Mouse (Mus musculus): ENCODE measurements around the gene Ten1. TPM values are rescaled to one million over a fixed set of nuclear protein-coding genes. Genes with fewer than 3 reads are reported as not detected.
A peak's percentile ranks its signal among the peaks of the same experiment; 100 is the strongest.

Ten1 gene
- polyA plus RNA-seq, 1 experiment from 2014 or later: 22.8 TPM

- no peaks in the 10 kb centered on the region for H3K27me3 ChIP-seq (ENCODE audit: insufficient read depth, low read length)
- TF ChIP-seq CTCF (IDR thresholded peaks at IDR 0.05; ENCODE audit: low read depth) (no peak), EP300 (IDR thresholded peaks at IDR 0.05; ENCODE audit: low read depth) (no peak)
- no peaks in the 10 kb centered on the region for H3K4me1 ChIP-seq (ENCODE audit: insufficient read depth)
- H3K9ac ChIP-seq (replicated peaks): no peak overlapping the region
- whole genome bisulfite sequencing (ENCODE audit: insufficient replicate concordance): 81% methylated on average over 7 of the region's 7 CpGs
- no peak overlapping the region for H3K4me3 ChIP-seq (ENCODE audit: low read depth, low read length)
- no peak overlapping the region for H3K4me2 ChIP-seq (ENCODE audit: low read depth, low read length)
- H3K9me3 ChIP-seq (ENCODE audit: low read length): no peaks in the 10 kb centered on the region
- H3K27ac ChIP-seq (ENCODE audit: low read depth): no peak overlapping the region
- ATAC-seq (no peak), DNase-seq (no peak)
- peaks cover 76% of the 10 kb centered on the region for H3K36me3 ChIP-seq (replicated peaks; ENCODE audit: insufficient read depth, low read length)
Observed at GRCm38 (mm10) chr11:116176010-116176409, 22.6 kb upstream of the Ten1 start.

GRCm38 (mm10) chr11:116178411-116179121 is 20.1 kb upstream of the Ten1 start:
- TF ChIP-seq EP300 (IDR thresholded peaks at IDR 0.05; ENCODE audit: low read depth) (no peak), CTCF (IDR thresholded peaks at IDR 0.05; ENCODE audit: low read depth) (no peak)
- Histone ChIP-seq H3K4me1 (ENCODE audit: insufficient read depth) (no peaks in the 10 kb centered on the region), H3K27ac (ENCODE audit: low read depth) (no peak overlapping the region), H3K9ac (replicated peaks) (no peak overlapping the region), H3K4me2 (ENCODE audit: low read depth, low read length) (no peak overlapping the region), H3K27me3 (ENCODE audit: insufficient read depth, low read length) (no peaks in the 10 kb centered on the region), H3K36me3 (replicated peaks; ENCODE audit: insufficient read depth, low read length) (peaks cover 77% of the 10 kb centered on the region), H3K9me3 (ENCODE audit: low read length) (no peaks in the 10 kb centered on the region), H3K4me3 (ENCODE audit: low read depth, low read length) (no peak overlapping the region)
- ATAC-seq: no peak
- DNase-seq: no peak
- 84% methylated on average over 20 of the region's 20 CpGs for WGBS (ENCODE audit: insufficient replicate concordance)

GRCm38 (mm10) chr11:116185836-116186235 is 12.8 kb upstream of the Ten1 start:
- TF ChIP-seq CTCF (IDR thresholded peaks at IDR 0.05; ENCODE audit: low read depth) (no peak), EP300 (IDR thresholded peaks at IDR 0.05; ENCODE audit: low read depth) (no peak)
- H3K27me3 ChIP-seq (ENCODE audit: insufficient read depth, low read length): no peaks in the 10 kb centered on the region
- 0 out of 2 replicates have a peak, but pooled peaks cover 3% of the 10 kb centered on the region for H3K4me1 ChIP-seq (ENCODE audit: insufficient read depth)
- no peak overlapping the region for H3K9ac ChIP-seq (replicated peaks)
- WGBS (ENCODE audit: insufficient replicate concordance): 86% methylated on average over 3 of the region's 3 CpGs
- ATAC-seq (no peak), DNase-seq (no peak)
- H3K36me3 ChIP-seq (replicated peaks; ENCODE audit: insufficient read depth, low read length): peaks cover 68% of the 10 kb centered on the region
- H3K27ac ChIP-seq (ENCODE audit: low read depth): no peak overlapping the region
- H3K4me2 ChIP-seq (ENCODE audit: low read depth, low read length): no peak overlapping the region
- no peaks in the 10 kb centered on the region for H3K9me3 ChIP-seq (ENCODE audit: low read length)
- no peak overlapping the region for H3K4me3 ChIP-seq (ENCODE audit: low read depth, low read length)

- Histone ChIP-seq H3K9me3 (ENCODE audit: low read length) (no peaks in the 10 kb centered on the region), H3K27ac (ENCODE audit: low read depth) (no peak overlapping the region), H3K4me1 (ENCODE audit: insufficient read depth) (peaks cover 6% of the 10 kb centered on the region; the same call in 1 of the 2 replicates), H3K4me2 (ENCODE audit: low read depth, low read length) (no peak overlapping the region), H3K27me3 (ENCODE audit: insufficient read depth, low read length) (no peaks in the 10 kb centered on the region), H3K4me3 (ENCODE audit: low read depth, low read length) (no peak overlapping the region), H3K36me3 (replicated peaks; ENCODE audit: insufficient read depth, low read length) (peaks cover 72% of the 10 kb centered on the region), H3K9ac (replicated peaks) (no peak overlapping the region)
- DNase-seq: no peak
- TF ChIP-seq CTCF (IDR thresholded peaks at IDR 0.05; ENCODE audit: low read depth) (no peak), EP300 (IDR thresholded peaks at IDR 0.05; ENCODE audit: low read depth) (no peak)
- WGBS (ENCODE audit: insufficient replicate concordance): 93% methylated on average over 11 of the region's 11 CpGs
- no peak for ATAC-seq
Observed at GRCm38 (mm10) chr11:116186360-116186759, 12.3 kb upstream of the Ten1 start.

GRCm38 (mm10) chr11:116187226-116187930 is 11.3 kb upstream of the Ten1 start:
- H3K9ac ChIP-seq (replicated peaks): no peak overlapping the region
- H3K4me2 ChIP-seq (ENCODE audit: low read depth, low read length): no peak overlapping the region
- no peaks in the 10 kb centered on the region for H3K27me3 ChIP-seq (ENCODE audit: insufficient read depth, low read length)
- no peak overlapping the region for H3K27ac ChIP-seq (ENCODE audit: low read depth)
- DNase-seq (no peak), ATAC-seq (no peak)
- H3K4me3 ChIP-seq (ENCODE audit: low read depth, low read length): no peak overlapping the region
- H3K36me3 ChIP-seq (replicated peaks; ENCODE audit: insufficient read depth, low read length): peaks cover 68% of the 10 kb centered on the region
- WGBS (ENCODE audit: insufficient replicate concordance): 67% methylated on average over 11 of the region's 11 CpGs
- H3K4me1 ChIP-seq (ENCODE audit: insufficient read depth): peaks cover 6% of the 10 kb centered on the region; the same call in 1 of the 2 replicates
- TF ChIP-seq CTCF (IDR thresholded peaks at IDR 0.05; ENCODE audit: low read depth): no peak
- no peak for TF ChIP-seq EP300 (IDR thresholded peaks at IDR 0.05; ENCODE audit: low read depth)
- H3K9me3 ChIP-seq (ENCODE audit: low read length): no peaks in the 10 kb centered on the region

GRCm38 (mm10) chr11:116194619-116195018 is 4.0 kb upstream of the Ten1 start:
- H3K4me2 ChIP-seq (ENCODE audit: low read depth, low read length): peak overlapping the region; percentile 91
- peaks cover 19% of the 10 kb centered on the region for H3K36me3 ChIP-seq (replicated peaks; ENCODE audit: insufficient read depth, low read length)
- H3K9me3 ChIP-seq (ENCODE audit: low read length): no peaks in the 10 kb centered on the region
- WGBS (ENCODE audit: insufficient replicate concordance): 52% methylated on average over 8 of the region's 8 CpGs
- no peak for DNase-seq
- H3K9ac ChIP-seq (replicated peaks): peak overlapping the region; percentile 60
- ATAC-seq: no peak
- H3K4me3 ChIP-seq (ENCODE audit: low read depth, low read length): peak overlapping the region; percentile 37
- peaks cover 20% of the 10 kb centered on the region for H3K4me1 ChIP-seq (ENCODE audit: insufficient read depth)
- peak overlapping the region; percentile 97 for H3K27ac ChIP-seq (ENCODE audit: low read depth)
- H3K27me3 ChIP-seq (ENCODE audit: insufficient read depth, low read length): no peaks in the 10 kb centered on the region
- TF ChIP-seq EP300 (IDR thresholded peaks at IDR 0.05; ENCODE audit: low read depth): no peak
- no peak for TF ChIP-seq CTCF (IDR thresholded peaks at IDR 0.05; ENCODE audit: low read depth)
